Mouse (Mus musculus): Measurements from ENCODE around the gene Cyp2c67. TPM values are rescaled to one million over a fixed set of nuclear protein-coding genes. Genes with fewer than 3 reads are reported as not detected.
"Not testable (repeated sequence)": the region's sequence is repeated elsewhere in the genome, so short reads cannot be mapped to it uniquely, and the experiment has no call there.

Cyp2c67 gene
- polyA plus RNA-seq (2021): not detected

GRCm38 (mm10) chr19:39648938-39649337 is at the start of gene Cyp2c67:
Gene Cyp2c67 (minus strand): TSS chr19:39649051.
- in situ Hi-C loops (cut with MboI; ENCODE audit: low pct_unique_long_range_greater_than_20kb): no loop called here
- no peaks in the 10 kb centered on the region for H3K27me3 ChIP-seq
- no peak for DNase-seq (ENCODE audit: low read depth, low spot score)
- ChIA-PET POLR2A (no interaction called here), CTCF (no interaction called here)
- ATAC-seq: no peak
- no peak for TF ChIP-seq CTCF (IDR thresholded peaks at IDR 0.05)

- DNase-seq (ENCODE audit: low read depth, low spot score); H3K27me3 ChIP-seq; in situ Hi-C loops (cut with MboI; ENCODE audit: low pct_unique_long_range_greater_than_20kb); ATAC-seq; CTCF ChIA-PET; POLR2A ChIA-PET: not testable (repeated sequence)
Measured at GRCm38 (mm10) chr19:39665650-39666049, 16.8 kb upstream of the Cyp2c67 start.

DNA sequence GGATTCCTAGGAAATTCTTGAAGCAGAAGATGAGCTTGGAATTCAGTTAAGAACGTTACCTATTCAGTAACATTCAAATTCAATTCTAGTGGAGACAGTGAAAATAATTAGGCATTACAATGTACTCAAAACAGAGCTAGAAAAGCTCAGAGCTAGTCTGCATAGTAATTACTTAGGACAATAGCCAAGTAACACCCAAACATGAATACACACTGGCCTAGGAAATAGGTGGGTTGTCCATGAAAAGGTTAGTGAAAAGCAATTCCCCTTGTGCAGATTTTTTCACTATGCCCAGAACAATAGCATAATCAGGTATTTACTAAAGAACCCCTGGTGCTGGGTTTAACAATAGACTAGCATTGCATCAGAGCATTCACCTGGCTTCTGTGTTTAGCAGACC is 3.5 kb upstream of the Cyp2c67 start:
- no peak for TF ChIP-seq CTCF (IDR thresholded peaks at IDR 0.05)
- no peaks in the 10 kb centered on the region for H3K27me3 ChIP-seq
- POLR2A ChIA-PET: no interaction called here
- ATAC-seq (no peak), DNase-seq (ENCODE audit: low read depth, low spot score) (no peak)
- CTCF ChIA-PET: no interaction called here
- in situ Hi-C loops (cut with MboI; ENCODE audit: low pct_unique_long_range_greater_than_20kb): no loop called here

- no peaks in the 10 kb centered on the region for H3K27me3 ChIP-seq
- ATAC-seq (no peak), DNase-seq (ENCODE audit: low read depth, low spot score) (no peak)
- in situ Hi-C loops (cut with MboI; ENCODE audit: low pct_unique_long_range_greater_than_20kb): no loop called here
- TF ChIP-seq CTCF (IDR thresholded peaks at IDR 0.05): no peak
- ChIA-PET CTCF (no interaction called here), POLR2A (no interaction called here)
Measured at GRCm38 (mm10) chr19:39647519-39647918, 1.3 kb downstream of the Cyp2c67 start.

DNA sequence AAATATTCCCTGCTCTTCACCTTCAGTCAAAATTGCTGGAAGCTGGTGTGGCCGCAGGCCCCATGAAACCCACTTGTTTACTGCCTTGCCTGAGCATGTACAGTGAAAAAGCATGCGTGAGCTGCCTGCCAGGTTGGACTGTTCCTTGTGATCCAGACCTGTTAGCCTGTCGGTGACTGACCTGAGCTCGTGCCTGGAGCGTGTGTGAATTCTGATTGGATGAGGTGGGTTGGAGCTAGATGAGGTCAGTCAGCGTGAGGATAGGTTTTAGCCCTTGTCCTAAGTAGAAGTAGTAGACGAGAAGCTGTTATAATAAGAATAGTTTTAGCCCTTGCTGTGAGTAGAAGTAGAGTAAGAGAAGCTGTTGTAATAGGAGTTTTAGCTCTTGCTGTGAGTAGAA is 4.3 kb downstream of the Cyp2c67 start:
- POLR2A ChIA-PET; in situ Hi-C loops (cut with MboI; ENCODE audit: low pct_unique_long_range_greater_than_20kb): not testable (repeated sequence)

More for the DNA sequence above, 4.3 kb downstream of the Cyp2c67 start:
- CTCF ChIA-PET; DNase-seq (ENCODE audit: low read depth, low spot score); ATAC-seq; H3K27me3 ChIP-seq: not testable (repeated sequence)

Other genes with a start within 250 kb of the Cyp2c67 start
- not detected for gene Cyp2c38, start 186.0 kb downstream of the Cyp2c67 start, polyA plus RNA-seq (2021)
- gene Cyp2c39, start 138.2 kb downstream of the Cyp2c67 start, polyA plus RNA-seq (2021): not detected
- gene Cyp2c68, start 92.0 kb upstream of the Cyp2c67 start, polyA plus RNA-seq (2021): not detected
- gene Cyp2c40, start 163.8 kb upstream of the Cyp2c67 start, polyA plus RNA-seq (2021): not detected
- not detected for gene Cyp2c69, start 237.7 kb upstream of the Cyp2c67 start, polyA plus RNA-seq (2021)